Mouse (Mus musculus) left cerebral cortex, postnatal 14 days (tissue): ENCODE data around the gene Tmem232. TPM values are rescaled to one million over a fixed set of nuclear protein-coding genes. Genes with fewer than 3 reads are reported as not detected.

Source experiments
- DNase-seq, 2 experiments: peaks; one replicate each; pipeline ENCODE4 v3.0.0; 2021 to 2022; ENCODE audit warnings: low spot score in 2 of 2, mixed read lengths in 1 of 2
- intact Hi-C: fragments of 180-260 bp; cut with DNase I; formaldehyde crosslinking; loops from one replicate; pipeline ENCODE4 v1.15.1; 2025
- long read RNA-seq, 2 experiments: library from polyadenylated mRNA; stranded (forward); transcript quantifications; one replicate each; pipeline ENCODE4 v2.0.0; 2021
- total RNA-seq, 2 experiments: library from RNA; stranded (reverse); gene quantifications; 2 replicates each; pipeline ENCODE4 v1.2.3; 2021

Gene Tmem232
- 1 to 10 TPM; 1.5 to 1.9 TPM for total RNA-seq
- long read RNA-seq, experiment 1, partial matches to known transcripts = 1 of 4 reads
- long read RNA-seq, experiment 1, other reads (novel, unspliced or antisense) = 3 of 4 reads
- long read RNA-seq, experiment 2 = 0 reads

DNA sequence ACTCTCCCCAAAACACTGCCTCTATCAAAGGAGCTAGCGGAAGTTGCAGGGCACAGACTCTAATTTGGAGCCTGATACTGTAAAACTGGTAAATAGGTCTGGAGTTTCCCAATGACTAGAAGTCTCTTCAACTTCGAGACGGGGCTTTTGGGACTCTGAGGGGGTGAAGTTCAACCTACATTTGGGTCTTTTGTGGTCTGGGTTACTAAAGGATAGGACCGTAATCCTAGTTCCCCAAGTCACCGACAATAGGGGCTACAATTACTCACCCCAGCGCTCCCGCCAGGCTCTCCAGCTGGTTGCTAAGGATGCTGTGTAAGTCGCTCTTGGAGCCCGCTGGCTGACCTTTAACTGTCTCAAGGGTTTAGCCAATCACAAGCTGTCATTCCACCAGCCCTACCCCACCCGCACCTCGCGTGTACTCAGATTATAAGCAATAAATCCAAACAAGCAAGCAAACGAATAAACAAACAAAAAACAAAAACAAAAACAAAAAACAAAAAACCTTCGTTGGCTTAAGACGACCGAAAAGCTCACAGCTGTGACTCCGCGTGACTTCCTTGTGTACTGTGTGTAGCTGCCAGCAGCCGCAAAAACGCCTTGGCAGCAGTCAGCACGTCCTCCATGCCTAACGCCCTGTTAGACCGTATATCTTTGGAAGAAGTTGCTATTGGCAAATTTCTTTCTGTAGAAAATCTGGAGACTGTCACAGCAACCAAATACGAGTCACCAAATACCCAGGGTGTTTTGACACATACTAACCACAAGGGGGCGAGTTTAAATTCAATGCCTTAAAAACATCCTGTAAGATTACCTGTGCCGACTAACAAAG is at the start of gene Tmem232:
Gene Tmem232 (minus strand): TSS at position 342 of the 832 bp plus-strand sequence.
- peak; percentile 25 to 35 for DNase-seq
- intact Hi-C loops = loop anchor here (2.0 kb wide), 1 partner anchor 20 kb away; no protein-coding TSS in a partner anchor

DNA sequence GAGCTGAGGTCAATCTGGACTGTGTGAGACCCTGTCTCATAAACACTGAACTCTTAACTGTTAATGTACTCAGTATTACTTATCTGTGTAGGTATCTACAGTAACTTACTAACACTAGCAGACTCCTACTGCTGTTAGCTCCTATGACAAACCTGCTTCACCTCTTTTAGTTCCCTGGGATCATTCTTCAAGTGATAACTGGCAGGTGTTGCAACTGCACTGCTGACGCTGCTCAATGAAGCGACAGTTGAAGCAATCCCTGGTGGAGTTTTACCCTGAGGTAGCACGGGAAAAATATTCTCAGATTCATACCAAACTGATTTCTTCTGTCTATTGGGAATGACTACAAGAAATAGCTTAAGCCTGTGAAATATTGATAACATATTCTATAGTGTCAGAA is 46.3 kb upstream of the Tmem232 start:
- intact Hi-C loops = no loop called here
- DNase-seq = no peak

DNA sequence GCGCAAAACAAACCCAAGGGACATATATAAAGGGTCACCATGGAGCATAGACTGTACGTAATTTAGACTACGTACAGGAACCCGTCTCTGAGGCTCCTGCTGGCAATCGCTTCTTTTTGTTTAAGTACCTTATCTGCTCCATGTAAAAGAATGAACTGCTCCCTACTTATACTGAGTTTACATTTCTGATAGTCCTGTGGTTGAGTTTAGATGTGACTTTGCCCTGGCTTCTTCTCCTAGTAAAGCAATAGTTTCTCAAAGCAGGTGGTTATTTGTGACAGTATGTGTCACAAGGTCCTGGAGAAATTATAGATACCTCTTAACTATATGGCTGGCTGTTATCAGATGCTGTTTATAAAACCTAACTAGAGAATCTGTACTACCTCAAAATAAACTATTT is 40.9 kb upstream of the Tmem232 start:
- intact Hi-C loops = no loop called here
- no peak for DNase-seq

DNA sequence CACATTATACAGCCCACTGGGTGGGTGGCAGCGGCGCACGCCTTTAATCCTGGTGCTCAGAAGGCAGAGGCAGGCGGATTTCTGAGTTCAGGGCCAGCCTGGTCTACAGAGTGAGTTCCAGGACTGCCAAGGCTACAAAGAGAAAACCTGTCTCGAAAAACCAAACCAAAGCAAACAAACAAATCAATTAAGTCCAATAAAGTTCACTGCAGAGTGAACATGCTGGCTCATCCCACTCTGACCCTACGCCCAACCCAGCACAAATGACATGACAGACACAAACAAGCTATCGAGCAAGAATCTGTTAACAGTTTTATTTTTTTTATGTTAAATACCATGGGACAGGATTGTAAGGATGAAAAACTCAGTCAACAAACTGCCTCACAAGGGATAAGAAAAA is 39.2 kb upstream of the Tmem232 start:
- intact Hi-C loops = no loop called here
- no peak for DNase-seq

DNA sequence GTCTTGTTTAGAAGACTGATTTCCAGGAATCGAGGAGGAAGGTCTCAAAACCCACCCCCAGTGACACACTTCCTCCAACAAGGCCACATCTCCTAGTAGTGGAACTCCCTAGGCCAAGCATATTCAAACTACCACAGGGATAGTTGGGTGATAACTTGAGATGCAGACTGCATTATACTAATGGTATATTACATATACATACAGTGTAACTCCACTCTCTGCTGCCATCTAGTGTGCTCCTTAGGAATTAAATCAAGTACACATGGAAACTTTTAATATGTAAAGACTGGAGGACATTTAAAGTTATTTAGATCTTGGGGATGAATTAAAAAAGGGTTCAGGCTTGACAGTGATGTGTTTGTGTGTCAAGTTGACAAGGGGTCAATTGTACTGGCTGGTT is 34.8 kb upstream of the Tmem232 start:
- DNase-seq = peak; percentile 37 to 64
- intact Hi-C loops = no loop called here

DNA sequence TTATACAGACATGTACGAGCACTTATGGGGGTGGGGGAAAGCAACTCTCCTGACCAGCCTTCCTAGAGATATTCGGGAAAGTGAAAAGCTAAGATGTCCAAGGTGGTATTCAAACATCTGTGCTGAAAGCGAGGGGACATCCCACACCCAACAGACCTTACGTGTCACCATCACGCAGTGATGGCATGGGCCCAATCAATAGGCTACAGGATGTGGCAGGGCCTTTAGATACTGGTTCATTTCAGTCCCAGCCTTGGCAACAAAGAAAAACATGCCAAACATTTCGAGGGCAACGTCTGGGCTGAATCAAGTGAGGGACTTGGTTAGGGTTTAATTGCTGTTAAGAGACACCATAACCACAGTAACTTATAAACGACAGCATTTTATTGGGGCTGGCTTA is 34.3 kb upstream of the Tmem232 start:
- no peak for DNase-seq
- intact Hi-C loops = no loop called here

DNA sequence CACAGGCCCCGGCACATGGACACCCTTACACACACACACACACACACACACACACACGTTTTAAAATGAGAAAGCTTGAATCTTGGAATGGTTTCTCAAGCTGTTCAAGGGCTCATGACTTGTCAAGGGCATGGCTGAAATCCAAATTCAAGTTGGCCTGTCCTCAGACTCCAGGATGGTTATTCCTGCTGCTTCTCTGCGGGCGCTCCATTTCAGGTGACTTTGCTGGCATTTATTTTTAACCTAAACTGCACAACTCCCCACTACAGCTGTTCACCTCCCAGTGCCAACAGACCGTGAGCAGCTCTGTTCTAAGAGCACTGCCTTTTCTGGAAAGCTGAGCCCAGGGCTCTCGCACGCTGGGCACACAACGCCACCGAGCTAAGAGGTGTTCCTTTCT is 31.3 kb upstream of the Tmem232 start:
- DNase-seq = peak in 1 of 2 experiments; percentile 30
- intact Hi-C loops = no loop called here

DNA sequence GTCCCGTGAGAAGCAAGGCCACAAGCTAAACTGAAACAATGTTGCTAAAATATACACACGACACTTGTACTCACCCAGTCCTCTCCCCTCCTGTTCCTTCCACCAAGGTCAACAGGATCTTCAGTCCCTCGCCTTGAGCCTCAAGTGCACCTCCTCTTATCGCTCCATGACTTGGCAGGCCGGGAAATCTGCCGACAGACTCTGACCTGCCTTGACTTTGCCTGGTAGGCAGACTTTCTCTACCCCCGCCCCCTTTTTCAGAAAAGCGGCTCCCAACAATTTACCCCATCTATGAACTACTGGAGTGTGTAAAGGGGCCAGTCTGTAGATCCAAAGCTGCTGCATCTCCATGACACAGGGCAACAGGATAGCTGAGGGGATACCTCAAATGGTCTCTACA is 30.9 kb upstream of the Tmem232 start:
- DNase-seq = no peak
- intact Hi-C loops = no loop called here

DNA sequence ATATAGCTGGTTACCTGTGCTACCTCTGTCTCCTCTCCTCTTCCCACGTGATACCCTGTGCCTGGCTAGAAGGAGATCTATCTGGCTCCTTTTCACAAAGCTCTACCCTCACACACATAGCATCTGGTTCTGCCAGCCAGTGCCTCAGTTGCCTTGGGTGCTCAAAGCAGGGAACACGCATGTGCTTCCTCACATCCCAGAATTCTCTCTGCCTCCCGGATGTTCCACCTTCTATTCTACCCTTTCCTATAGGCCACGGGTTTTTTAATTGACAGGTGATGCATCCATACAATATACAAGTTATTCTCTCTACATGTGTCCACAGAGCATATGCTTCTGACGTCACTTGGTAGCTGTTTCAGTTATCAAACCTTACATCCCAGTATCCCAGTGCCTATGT is 23.6 kb upstream of the Tmem232 start:
- intact Hi-C loops = loop anchor here (5.0 to 10.0 kb wide), 2 partner anchors 962 to 1989 kb away; partner anchors contain the start of gene Man2a1

DNA sequence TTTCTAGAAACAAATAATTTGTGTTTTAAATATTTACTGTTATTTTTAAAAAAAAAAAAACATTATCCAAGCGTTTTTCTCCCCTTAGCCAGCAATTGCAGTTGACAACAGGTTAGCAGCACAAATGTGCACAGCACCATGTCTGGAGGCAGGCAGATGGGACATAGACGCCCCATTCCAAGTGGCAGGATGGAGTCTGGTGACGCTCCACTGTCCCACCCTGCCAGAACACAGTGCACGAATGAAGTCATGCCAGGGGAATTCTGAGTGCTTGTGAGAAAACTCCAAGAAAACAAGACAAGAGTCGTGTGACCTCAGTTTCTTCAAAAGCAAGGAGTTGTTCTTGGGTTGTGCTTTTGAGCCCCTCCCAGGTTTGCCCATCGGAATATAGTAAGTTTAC is 22.8 kb upstream of the Tmem232 start:
- intact Hi-C loops = loop anchor here (5.0 to 10.0 kb wide), 2 partner anchors 961 to 1989 kb away; partner anchors contain the start of gene Man2a1
- no peak for DNase-seq

More for the DNA sequence above, 23.6 kb upstream of the Tmem232 start:
- DNase-seq = no peak

DNA sequence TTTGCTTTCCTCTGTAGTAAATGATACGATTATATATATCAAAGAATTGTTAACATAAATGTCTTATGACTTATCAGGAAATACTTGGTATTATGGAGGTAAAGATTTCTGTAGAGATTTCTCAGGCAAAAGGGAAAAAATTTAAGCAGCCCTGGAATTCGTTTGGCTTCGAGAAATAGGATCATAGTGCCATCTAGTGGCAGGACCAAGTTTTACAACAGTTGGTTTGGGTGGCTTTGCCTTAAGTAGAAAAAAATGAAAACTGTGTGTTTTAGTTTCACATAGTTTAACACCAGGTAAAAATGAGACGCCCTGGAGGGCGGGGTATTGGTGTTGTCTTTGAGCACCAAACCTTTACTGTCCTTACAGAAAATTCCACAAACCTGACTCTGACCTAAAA is 22.2 kb upstream of the Tmem232 start:
- DNase-seq = peak; percentile 81 to 88
- intact Hi-C loops = loop anchor here (5.0 to 10.0 kb wide), 2 partner anchors 960 to 1988 kb away; partner anchors contain the start of gene Man2a1

DNA sequence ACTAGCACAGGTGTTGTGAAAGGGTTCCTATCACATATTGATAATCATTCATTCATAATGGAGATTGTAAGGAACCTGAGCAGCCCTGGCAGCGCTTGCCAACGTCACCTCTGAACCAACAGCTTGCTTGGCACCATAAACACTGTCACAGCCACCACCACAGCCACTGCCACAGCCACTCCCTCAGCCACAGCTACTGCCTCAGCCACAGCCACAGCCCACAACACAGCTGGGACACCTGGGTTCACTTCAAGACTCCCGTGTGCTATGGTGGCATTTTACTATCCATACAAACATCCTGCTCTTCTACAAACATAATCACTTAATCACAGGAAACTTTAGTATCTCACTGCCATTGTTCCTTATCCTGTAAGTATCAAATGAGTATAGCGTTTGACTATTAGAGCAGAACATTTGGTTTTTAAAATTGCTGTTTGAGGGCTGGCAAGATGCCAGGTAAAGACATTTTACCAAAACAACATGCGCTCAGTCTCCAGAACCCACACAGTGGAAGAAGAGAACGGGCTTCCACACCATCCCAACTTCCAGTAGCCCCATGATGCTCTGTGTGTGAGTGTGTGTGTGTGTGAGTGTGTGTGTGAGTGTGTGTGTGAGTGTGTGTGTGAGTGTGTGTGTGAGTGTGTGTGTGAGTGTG is 20.9 kb upstream of the Tmem232 start:
- DNase-seq = no peak
- intact Hi-C loops = loop anchor here (5.0 to 10.0 kb wide), 2 partner anchors 959 to 1987 kb away; partner anchors contain the start of gene Man2a1

DNA sequence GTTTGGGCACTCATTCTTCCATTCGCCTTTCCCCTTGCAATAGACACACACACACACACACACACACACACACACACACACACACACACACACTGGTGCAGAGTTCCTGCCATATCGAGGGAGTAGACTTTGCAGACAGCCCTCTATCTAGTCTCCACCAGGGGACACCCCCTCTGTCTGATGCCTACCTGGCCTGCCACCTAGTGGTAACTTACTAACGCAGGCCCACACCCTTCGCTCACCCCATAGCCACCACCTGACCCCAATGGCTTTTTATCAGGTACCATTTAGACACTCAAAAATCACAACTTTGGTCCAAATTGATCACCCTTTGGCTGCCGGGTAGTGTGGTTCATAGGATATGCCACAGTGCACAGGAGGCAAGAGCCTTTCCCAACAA is 18.7 kb upstream of the Tmem232 start:
- no peak for DNase-seq
- intact Hi-C loops = no loop called here

DNA sequence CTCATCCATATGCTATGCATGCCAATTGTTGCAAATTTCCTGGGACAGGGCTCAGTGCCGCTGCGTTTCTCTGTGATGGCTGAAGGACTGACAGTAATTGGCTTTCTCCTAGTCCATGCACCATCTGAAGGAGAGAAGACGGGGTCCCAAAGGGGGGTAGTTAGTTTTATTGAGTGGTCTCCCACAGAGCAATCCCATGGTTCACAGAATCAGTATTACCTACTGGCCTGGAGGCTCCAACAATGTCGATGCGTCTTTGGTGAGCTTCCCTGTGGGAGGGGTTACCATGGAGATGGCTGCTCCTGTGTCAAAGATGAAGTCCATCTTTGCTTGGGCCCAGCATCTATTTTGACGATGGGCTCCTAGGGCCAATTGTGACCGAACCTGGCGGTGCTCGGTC is 18.2 kb upstream of the Tmem232 start:
- no peak for DNase-seq
- intact Hi-C loops = no loop called here

DNA sequence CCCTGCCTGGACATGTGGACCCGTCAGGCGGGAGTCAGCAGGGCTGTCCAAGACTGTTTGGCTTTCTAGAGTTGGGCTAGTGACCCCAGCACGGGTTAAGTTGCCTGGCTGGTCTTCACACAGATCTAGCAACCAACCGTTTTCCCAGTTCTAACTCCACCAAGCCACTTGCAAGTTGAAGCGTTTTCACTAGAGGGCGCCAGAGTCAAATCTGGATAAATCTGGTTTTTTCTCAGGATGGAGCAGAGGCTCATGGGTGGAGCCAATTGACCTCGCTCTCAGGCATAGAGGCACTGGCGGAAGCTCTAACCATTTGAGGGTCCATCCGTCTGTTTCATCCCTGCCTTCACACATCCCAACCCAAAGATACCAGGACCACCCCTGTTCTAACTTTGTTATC is 17.6 kb upstream of the Tmem232 start:
- peak; percentile 61 to 65 for DNase-seq
- intact Hi-C loops = no loop called here

DNA sequence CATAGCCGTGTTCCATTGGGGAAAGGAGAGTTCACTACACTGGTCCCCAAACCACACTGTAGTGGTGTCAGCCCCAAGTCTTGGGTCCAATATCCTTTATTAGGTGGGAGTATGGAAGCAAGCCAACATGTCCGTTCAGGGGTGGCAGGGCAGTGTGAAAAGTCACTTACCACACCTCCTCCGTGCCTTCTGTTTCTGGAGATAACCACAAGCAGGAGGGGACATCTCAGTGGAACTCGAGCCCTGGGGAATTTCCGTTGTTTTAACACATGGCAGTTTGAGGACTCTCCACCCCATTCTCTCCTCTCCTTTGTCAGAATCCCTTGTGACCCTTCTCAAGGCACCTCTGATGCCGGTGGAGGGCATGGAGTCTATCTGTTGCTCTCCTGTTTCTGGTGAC is 16.6 kb upstream of the Tmem232 start:
- no peak for DNase-seq
- intact Hi-C loops = no loop called here

DNA sequence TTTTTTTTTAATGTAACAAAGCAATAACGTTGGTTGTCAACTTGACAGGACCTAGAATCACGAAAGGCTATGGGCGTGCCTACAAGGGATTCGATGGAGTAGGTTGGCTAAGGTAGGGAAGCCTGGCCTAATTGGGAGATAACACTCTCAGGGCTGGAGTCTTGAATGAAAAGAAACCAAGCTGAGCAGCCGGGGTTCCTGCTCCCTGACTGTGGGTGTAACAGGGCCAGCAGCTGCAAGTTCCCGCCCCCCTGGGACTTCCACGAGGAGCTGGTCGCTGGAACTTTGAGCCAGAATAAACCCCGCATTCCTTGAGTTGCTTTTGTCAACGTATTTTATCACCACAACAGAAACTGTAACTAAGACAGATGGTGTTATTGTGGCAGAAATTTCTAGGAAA is 16.2 kb upstream of the Tmem232 start:
- no peak for DNase-seq
- intact Hi-C loops = no loop called here

DNA sequence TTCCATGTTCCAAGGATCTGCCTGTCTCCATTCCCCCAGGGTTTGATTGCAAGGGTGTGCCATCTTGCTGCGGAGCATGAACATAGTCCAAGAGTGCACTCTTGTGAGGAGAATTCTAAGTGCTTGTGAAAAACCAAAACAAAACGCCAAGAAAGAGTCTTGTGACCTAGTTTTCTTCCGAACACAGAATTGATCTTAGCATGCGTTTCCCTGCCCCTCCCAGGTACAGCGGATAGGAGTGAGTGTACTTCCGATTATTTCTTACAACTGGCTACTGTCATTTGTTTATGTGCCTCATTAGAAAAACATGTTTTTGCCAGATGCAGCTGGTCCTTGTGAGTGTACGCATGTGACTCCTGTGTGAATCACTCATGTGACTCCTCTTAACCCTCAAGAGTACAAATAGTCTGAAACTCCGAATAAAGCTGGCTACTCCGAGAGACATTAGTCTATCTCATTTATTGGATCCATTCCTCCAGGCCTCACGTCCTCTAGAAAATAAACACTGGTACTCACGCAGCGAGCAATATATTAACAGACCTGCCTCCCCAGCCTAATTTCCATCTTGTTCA is 11.9 kb upstream of the Tmem232 start:
- no peak for DNase-seq
- intact Hi-C loops = no loop called here

DNA sequence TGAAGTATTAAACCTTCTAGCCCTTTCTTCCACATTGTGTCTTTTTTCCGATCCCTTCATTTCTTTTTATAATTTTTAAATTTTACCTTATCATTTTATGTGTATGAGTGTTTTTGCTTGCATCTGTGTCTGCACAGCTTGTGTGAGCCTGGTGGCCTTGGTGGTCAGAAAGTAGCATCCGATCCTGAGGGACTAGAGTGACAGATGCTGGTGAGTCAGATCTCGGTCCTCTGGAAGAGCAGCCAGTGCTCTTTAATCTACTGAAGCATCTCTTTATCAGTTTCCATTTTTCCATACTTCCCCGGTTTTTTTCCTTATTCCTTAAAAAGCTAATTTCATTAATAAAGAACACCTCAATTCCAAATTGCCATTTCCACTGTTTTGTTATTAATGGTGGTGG is 9.8 kb upstream of the Tmem232 start:
- intact Hi-C loops = no loop called here
- no peak for DNase-seq

DNA sequence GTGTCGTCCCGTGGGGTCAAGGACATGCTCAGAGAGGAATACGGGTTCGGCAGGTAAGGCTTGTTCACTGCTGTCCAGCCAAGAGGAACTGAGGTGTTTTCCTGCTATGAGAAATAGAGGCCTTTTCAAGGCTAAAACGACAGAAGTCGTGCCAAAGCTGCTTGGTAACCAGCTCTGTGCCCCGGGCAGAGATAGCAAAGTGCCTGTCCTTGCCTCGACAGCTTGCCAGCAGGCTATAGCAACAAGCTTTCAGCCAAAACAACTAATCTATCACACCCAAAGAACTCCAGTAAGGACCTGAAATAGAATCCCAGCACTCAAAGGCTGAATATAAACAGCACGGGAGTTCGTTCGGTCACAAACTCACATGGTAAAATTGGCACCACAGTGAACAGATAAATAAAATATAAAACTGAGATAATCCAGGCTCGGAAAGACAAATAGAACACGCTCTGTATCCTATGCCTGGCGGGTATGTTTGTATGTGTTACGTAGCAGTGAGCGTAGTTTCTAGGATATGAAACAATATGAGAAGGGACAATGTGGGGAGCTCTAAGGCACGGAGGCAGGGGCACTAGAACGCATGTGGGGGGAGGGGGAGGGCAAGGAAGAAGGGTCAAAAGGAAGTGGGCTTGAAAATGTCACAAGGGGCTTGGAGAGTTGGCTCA is 8.2 kb upstream of the Tmem232 start:
- no peak for DNase-seq
- intact Hi-C loops = no loop called here
